Mouse (Mus musculus) mouse embryonic stem cell (cell line): ENCODE results near the gene Vmn1r112.
"Not testable (repeated sequence)": the region's sequence is repeated elsewhere in the genome, so short reads cannot be mapped to it uniquely, and the experiment has no call there.

ENCODE experiments used
- in situ Hi-C, 2 experiments: fragments of 300-500 bp; cut with MboI; formaldehyde crosslinking; loops; 1 replicate in 1 of 2; 3 replicates in 1 of 2; pipeline ENCODE4 v1.14.3; 2019 to 2020; ENCODE audit warnings: low sequenced_read_pairs in 2 of 2, low pct_unique_long_range_greater_than_20kb in 1 of 2, mixed read lengths in 1 of 2; ENCODE audit not compliant: unreplicated experiment in 1 of 2

Vmn1r112 gene

GRCm38 (mm10) chr7:20770885-20771284 lies at the start of gene Vmn1r112:
Gene Vmn1r112, plus strand, starts transcription at chr7:20771185.
- in situ Hi-C loops: not testable (repeated sequence)

DNA sequence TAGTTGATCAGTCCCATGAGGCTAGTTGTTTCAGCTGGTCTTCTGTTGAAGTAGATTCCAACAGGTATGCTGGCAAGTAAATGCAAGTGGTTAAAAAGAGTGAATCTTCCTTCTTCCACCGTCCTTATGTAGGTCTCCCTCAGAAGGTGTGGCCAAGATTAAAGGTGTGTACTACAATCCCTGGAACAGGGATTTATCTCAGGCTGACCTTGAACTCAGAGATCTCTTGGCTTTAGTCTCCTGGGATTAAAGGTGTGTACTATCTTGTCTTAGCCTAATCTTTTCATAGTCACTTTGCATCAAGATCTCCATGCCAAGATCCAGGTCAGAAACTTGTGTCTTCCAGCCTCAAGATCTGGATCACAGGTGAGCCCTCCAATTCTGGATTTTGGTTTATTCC lies 40.5 kb upstream of the Vmn1r112 start, which contains the start of gene Gm10668:
Gene Gm10668, minus strand, starts transcription at position 101 of the 400 bp plus-strand sequence.
- in situ Hi-C loops: not testable (repeated sequence)

DNA sequence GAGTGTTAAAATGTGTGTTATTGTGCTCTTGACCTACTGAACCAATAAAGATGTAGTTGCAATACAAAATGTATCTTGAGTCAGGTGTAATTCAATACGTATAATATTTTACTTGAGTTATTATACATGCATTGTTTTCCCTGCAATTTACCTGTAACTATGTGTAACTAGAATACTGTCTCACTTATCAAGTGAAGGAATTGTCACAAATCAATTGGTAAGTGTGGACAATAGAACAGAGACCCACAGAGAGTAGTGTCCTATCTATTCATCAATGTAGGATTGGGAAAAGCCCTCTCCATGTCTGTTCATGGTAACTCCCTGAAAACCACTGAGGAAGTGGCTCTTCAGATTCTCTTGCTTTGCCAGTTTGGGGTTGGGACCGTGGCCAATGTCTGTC lies 16.0 kb downstream of the Vmn1r112 start, which contains the start of gene Vmn1r113:
Gene Vmn1r113, plus strand, starts transcription at position 301 of the 400 bp plus-strand sequence.
- in situ Hi-C loops: not testable (repeated sequence)

DNA sequence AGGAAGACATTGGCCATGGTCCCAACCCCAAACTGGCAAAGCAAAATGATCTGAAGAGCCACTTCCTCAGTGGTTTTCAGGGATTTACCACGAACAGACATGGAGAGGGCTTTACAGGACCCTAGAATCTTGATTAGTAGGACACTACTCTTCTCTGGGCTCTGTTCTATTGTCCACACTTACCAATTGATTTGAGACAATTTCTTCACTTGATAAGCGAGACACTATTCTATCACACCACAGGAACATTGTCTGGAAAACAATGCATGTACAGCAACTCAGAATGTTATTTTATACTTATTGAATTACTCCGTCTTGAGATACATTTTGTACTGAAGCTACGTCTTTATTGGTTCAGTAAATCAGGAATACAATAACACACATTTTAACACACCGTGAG lies 41.1 kb downstream of the Vmn1r112 start, which contains the start of gene Vmn1r114:
Gene Vmn1r114, minus strand, starts transcription at position 101 of the 400 bp plus-strand sequence.
- in situ Hi-C loops: not testable (repeated sequence)
